Mouse (Mus musculus) kidney, postnatal 0 days (tissue): Measurements from ENCODE around the gene Cers2. TPM values are rescaled to one million over a fixed set of nuclear protein-coding genes. Genes with fewer than 3 reads are reported as not detected.

ENCODE experiments used
- ATAC-seq: fragments of 200-750 bp; cut with Nextera tagmentation; replicated peaks from 2 replicates; pipeline ENCODE4 v1.8.0; 2017; ENCODE audit warnings: low read depth, moderate number of reproducible peaks, moderate TSS enrichment, moderate library complexity; ENCODE audit not compliant: low FRiP score
- DNase-seq: peaks from one replicate; pipeline ENCODE4 v3.0.0-alpha.2; 2016; ENCODE audit warnings: low spot score
- H3K27ac ChIP-seq: fragments of 300-500 bp; sonication (generic); 2 replicates; pipeline ENCODE4 v1.5.1; 2014; ENCODE audit warnings: mild to moderate bottlenecking
- H3K27me3 ChIP-seq: fragments of 300-500 bp; sonication (generic); 2 replicates; pipeline ENCODE4 v1.6.1; 2014; ENCODE audit warnings: low read length, mixed read lengths; ENCODE audit not compliant: insufficient read depth
- H3K36me3 ChIP-seq: fragments of 300-500 bp; sonication (generic); 2 replicates; pipeline ENCODE4 v1.6.1; 2014; ENCODE audit warnings: low read length, mixed read lengths; ENCODE audit not compliant: insufficient read depth
- H3K4me1 ChIP-seq: fragments of 300-500 bp; sonication (generic); replicated peaks from 2 replicates; pipeline ENCODE4 v1.6.1; 2014; ENCODE audit warnings: antibody characterized with exemption, low read length, mixed read lengths; ENCODE audit not compliant: insufficient read depth
- H3K4me2 ChIP-seq: fragments of 300-500 bp; sonication (generic); 2 replicates; pipeline ENCODE4 v1.6.1; 2014; ENCODE audit warnings: mild to moderate bottlenecking, low read length, moderate library complexity, mixed read lengths
- H3K4me3 ChIP-seq: fragments of 300-500 bp; sonication (generic); replicated peaks from 2 replicates; pipeline ENCODE4 v1.5.1; 2014; ENCODE audit warnings: low read depth, low read length
- H3K9ac ChIP-seq: fragments of 300-500 bp; sonication (generic); 2 replicates; pipeline ENCODE4 v1.6.1; 2014; ENCODE audit warnings: low read depth, low read length
- H3K9me3 ChIP-seq: fragments of 300-500 bp; sonication (generic); replicated peaks from 2 replicates; pipeline ENCODE4 v1.6.1; 2016; ENCODE audit warnings: low read length, inconsistent platforms, mixed read lengths
- CTCF ChIP-seq: IDR thresholded peaks from 2 replicates; pipeline ENCODE4 v1.5.1; 2016; ENCODE audit warnings: antibody characterized with exemption, low read depth, mild to moderate bottlenecking, moderate library complexity
- WGBS: fragments of 180-500 bp; shearing (Covaris S2); extraction: QIAGEN DNeasy Blood & Tissue Kit; methylation state at CpG from one replicate; pipeline ENCODE4 v1.1.7; 2014; 5-methylcytosine and 5-hydroxymethylcytosine counted together
- polyA plus RNA-seq: library from polyadenylated mRNA; unstranded; fragments of >200 nt; fragmentation: Nextera tagmentation; extraction: Ambion mirVana; gene quantifications from 2 replicates; pipeline ENCODE4 v1.2.1, GENCODE M21; 2015

Gene Cers2
- polyA plus RNA-seq, 1 experiment from 2014 or later = 172 TPM

- Histone ChIP-seq H3K4me1 (peaks cover 20% of the 10 kb centered on the region; the same call in 1 of the 2 replicates), H3K36me3 (peaks cover 43% of the 10 kb centered on the region), H3K4me2 (no peak overlapping the region), H3K27ac (peak overlapping the region; percentile 44; the same call in 1 of the 2 replicates), H3K4me3 (no peak overlapping the region), H3K9me3 (no peaks in the 10 kb centered on the region), H3K27me3 (no peaks in the 10 kb centered on the region), H3K9ac (0 out of 2 replicates have a peak overlapping the region, but pooled peaks have one; percentile 8)
- no peak for DNase-seq
- no peak for TF ChIP-seq CTCF
- WGBS = 45% methylated on average over 2 of the region's 2 CpGs
- no peak for ATAC-seq
These were observed 4.5 kb downstream of the Cers2 start for GRCm38 (mm10) chr3:95319110-95319509.

GRCm38 (mm10) chr3:95319701-95320625, 5.4 kb downstream of the Cers2 start:
- TF ChIP-seq CTCF = no peak
- H3K9me3 ChIP-seq = no peaks in the 10 kb centered on the region
- H3K4me2 ChIP-seq = no peak overlapping the region
- H3K9ac ChIP-seq = no peak overlapping the region
- peaks cover 51% of the 10 kb centered on the region for H3K36me3 ChIP-seq
- H3K4me3 ChIP-seq = no peak overlapping the region
- H3K27ac ChIP-seq = no peak overlapping the region
- H3K4me1 ChIP-seq = peaks cover 20% of the 10 kb centered on the region; the same call in 1 of the 2 replicates
- no peaks in the 10 kb centered on the region for H3K27me3 ChIP-seq
- no peak for DNase-seq
- 66% methylated on average over 12 of the region's 12 CpGs for WGBS
- ATAC-seq = no peak

- Histone ChIP-seq H3K9me3 (no peaks in the 10 kb centered on the region), H3K36me3 (peaks cover 77% of the 10 kb centered on the region), H3K4me2 (no peak overlapping the region), H3K9ac (no peak overlapping the region), H3K4me3 (no peak overlapping the region), H3K27ac (no peak overlapping the region), H3K4me1 (peaks cover 5% of the 10 kb centered on the region; the same call in 1 of the 2 replicates), H3K27me3 (no peaks in the 10 kb centered on the region)
- ATAC-seq (no peak), DNase-seq (no peak)
- no peak for TF ChIP-seq CTCF
- 86% methylated on average over 3 of the region's 3 CpGs for WGBS
These were observed 8.8 kb downstream of the Cers2 start for GRCm38 (mm10) chr3:95323429-95323828.

GRCm38 (mm10) chr3:95324454-95325144, 10.0 kb downstream of the Cers2 start:
- WGBS = 84% methylated on average over 6 of the region's 6 CpGs
- no peaks in the 10 kb centered on the region for H3K9me3 ChIP-seq
- H3K36me3 ChIP-seq = peaks cover 83% of the 10 kb centered on the region
- DNase-seq = peak; percentile 19
- ATAC-seq = no peak
- no peak overlapping the region for H3K4me3 ChIP-seq
- TF ChIP-seq CTCF = peak; percentile 59
- no peak overlapping the region for H3K9ac ChIP-seq
- no peak overlapping the region for H3K4me2 ChIP-seq
- no peaks in the 10 kb centered on the region for H3K4me1 ChIP-seq
- no peak overlapping the region for H3K27ac ChIP-seq
- H3K27me3 ChIP-seq = no peaks in the 10 kb centered on the region

GRCm38 (mm10) chr3:95328803-95329404, 14.3 kb downstream of the Cers2 start:
- H3K9ac ChIP-seq = no peak overlapping the region
- H3K4me3 ChIP-seq = no peak overlapping the region
- H3K27ac ChIP-seq = no peak overlapping the region
- ATAC-seq (no peak), DNase-seq (no peak)
- no peaks in the 10 kb centered on the region for H3K27me3 ChIP-seq
- 90% methylated on average over 1 of the region's 1 CpGs for WGBS
- no peak overlapping the region for H3K4me2 ChIP-seq
- peaks cover 70% of the 10 kb centered on the region for H3K36me3 ChIP-seq
- no peaks in the 10 kb centered on the region for H3K4me1 ChIP-seq
- H3K9me3 ChIP-seq = no peaks in the 10 kb centered on the region
- TF ChIP-seq CTCF = no peak

GRCm38 (mm10) chr3:95331528-95331927, 16.9 kb downstream of the Cers2 start:
- ATAC-seq (no peak), DNase-seq (no peak)
- H3K9ac ChIP-seq = no peak overlapping the region
- no peaks in the 10 kb centered on the region for H3K9me3 ChIP-seq
- H3K4me3 ChIP-seq = no peak overlapping the region
- peaks cover 55% of the 10 kb centered on the region for H3K36me3 ChIP-seq
- no peaks in the 10 kb centered on the region for H3K27me3 ChIP-seq
- WGBS = 91% methylated on average over 1 of the region's 1 CpGs
- no peak for TF ChIP-seq CTCF
- H3K27ac ChIP-seq = no peak overlapping the region
- H3K4me1 ChIP-seq = no peaks in the 10 kb centered on the region
- H3K4me2 ChIP-seq = no peak overlapping the region
